Mouse (Mus musculus) forebrain, embryonic 16.5 days (tissue): ENCODE measurements around the gene Fam114a1. TPM values are rescaled to one million over a fixed set of nuclear protein-coding genes. Genes with fewer than 3 reads are reported as not detected.

ENCODE experiments used
- ATAC-seq: fragments of 200-750 bp; cut with Nextera tagmentation; 2 replicates; pipeline ENCODE4 v1.8.0; 2017; ENCODE audit warnings: mild to moderate bottlenecking, moderate library complexity
- H3K27ac ChIP-seq: fragments of 300-500 bp; sonication (generic); 2 replicates; pipeline ENCODE4 v1.5.1; 2014; ENCODE audit warnings: low read length, control low read depth
- H3K27me3 ChIP-seq: fragments of 300-500 bp; sonication (generic); replicated peaks from 2 replicates; pipeline ENCODE4 v1.6.1; 2014; ENCODE audit warnings: low read length; ENCODE audit not compliant: control insufficient read depth, insufficient read depth
- H3K36me3 ChIP-seq: fragments of 300-500 bp; sonication (generic); 2 replicates; pipeline ENCODE4 v1.6.1; 2014; ENCODE audit not compliant: control insufficient read depth, insufficient read depth
- H3K4me1 ChIP-seq: fragments of 300-500 bp; sonication (generic); replicated peaks from 2 replicates; pipeline ENCODE4 v1.6.1; 2014; ENCODE audit warnings: low read length; ENCODE audit not compliant: control insufficient read depth, insufficient read depth
- H3K4me2 ChIP-seq: fragments of 300-500 bp; sonication (generic); 2 replicates; pipeline ENCODE4 v1.6.1; 2014; ENCODE audit warnings: mild to moderate bottlenecking, low read length, control low read depth
- H3K4me3 ChIP-seq: fragments of 300-500 bp; sonication (generic); replicated peaks from 2 replicates; pipeline ENCODE4 v1.5.1; 2014; ENCODE audit warnings: mild to moderate bottlenecking, low read length, control low read depth
- H3K9ac ChIP-seq: fragments of 300-500 bp; sonication (generic); replicated peaks from 2 replicates; pipeline ENCODE4 v1.6.1; 2014; ENCODE audit warnings: low read depth, low read length, control low read depth
- H3K9me3 ChIP-seq: fragments of 300-500 bp; sonication (generic); 2 replicates; pipeline ENCODE4 v1.6.1; 2016; ENCODE audit warnings: low read length; ENCODE audit not compliant: control insufficient read depth
- WGBS: fragments of 180-500 bp; shearing (Covaris S2); extraction: QIAGEN DNeasy Blood & Tissue Kit; methylation state at CpG from one replicate; pipeline ENCODE4 v1.1.7; 2014; 5-methylcytosine and 5-hydroxymethylcytosine counted together
- polyA plus RNA-seq: library from polyadenylated mRNA; unstranded; fragments of >200 nt; fragmentation: Nextera tagmentation; extraction: Ambion mirVana; gene quantifications from 2 replicates; pipeline ENCODE4 v1.2.1, GENCODE M21; 2015

The Fam114a1 gene
- polyA plus RNA-seq, 1 experiment from 2014 or later, result 6.7 TPM

GRCm38 (mm10) chr5:64963271-64963670, 6.6 kb upstream of the Fam114a1 start:
- no peaks in the 10 kb centered on the region for H3K27me3 ChIP-seq
- no peaks in the 10 kb centered on the region for H3K9me3 ChIP-seq
- no peak overlapping the region for H3K4me3 ChIP-seq
- H3K36me3 ChIP-seq, result no peaks in the 10 kb centered on the region
- H3K9ac ChIP-seq, result no peak overlapping the region
- no peak for ATAC-seq
- WGBS, result 89% methylated on average over 5 of the region's 5 CpGs
- H3K4me2 ChIP-seq, result no peak overlapping the region
- H3K27ac ChIP-seq, result no peak overlapping the region
- H3K4me1 ChIP-seq, result no peaks in the 10 kb centered on the region

- H3K27me3 ChIP-seq, result no peaks in the 10 kb centered on the region
Measured at GRCm38 (mm10) chr5:64963735-64964134, 6.1 kb upstream of the Fam114a1 start.

GRCm38 (mm10) chr5:64968961-64969860, 660 bp upstream of the Fam114a1 start:
- Histone ChIP-seq H3K27me3 (no peaks in the 10 kb centered on the region), H3K4me2 (peak overlapping the region; percentile 97), H3K36me3 (no peaks in the 10 kb centered on the region), H3K4me3 (peak overlapping the region; percentile 62), H3K27ac (no peak overlapping the region), H3K9me3 (no peaks in the 10 kb centered on the region), H3K9ac (peak overlapping the region; percentile 65), H3K4me1 (peaks cover 9% of the 10 kb centered on the region)
- ATAC-seq, result peak; percentile 37; the same call in 1 of the 2 replicates
- WGBS, result 5% methylated on average over 14 of the region's 14 CpGs

More at GRCm38 (mm10) chr5:64963735-64964134, 6.1 kb upstream of the Fam114a1 start:
- 82% methylated on average over 3 of the region's 3 CpGs for WGBS
- no peak for ATAC-seq
- Histone ChIP-seq H3K27ac (no peak overlapping the region), H3K4me1 (no peaks in the 10 kb centered on the region), H3K4me2 (no peak overlapping the region), H3K4me3 (no peak overlapping the region), H3K36me3 (no peaks in the 10 kb centered on the region), H3K9ac (no peak overlapping the region), H3K9me3 (no peaks in the 10 kb centered on the region)

- no peak overlapping the region for H3K9ac ChIP-seq
- no peaks in the 10 kb centered on the region for H3K27me3 ChIP-seq
- 73% methylated on average over 5 of the region's 5 CpGs for WGBS
- H3K9me3 ChIP-seq, result no peaks in the 10 kb centered on the region
- H3K4me1 ChIP-seq, result peaks cover 4% of the 10 kb centered on the region; the same call in 1 of the 2 replicates
- no peak overlapping the region for H3K27ac ChIP-seq
- no peak overlapping the region for H3K4me3 ChIP-seq
- H3K36me3 ChIP-seq, result no peaks in the 10 kb centered on the region
- ATAC-seq, result no peak
- H3K4me2 ChIP-seq, result no peak overlapping the region
Measured at GRCm38 (mm10) chr5:64975121-64975520, 5.2 kb downstream of the Fam114a1 start.

- no peaks in the 10 kb centered on the region for H3K27me3 ChIP-seq
- H3K9me3 ChIP-seq, result no peaks in the 10 kb centered on the region
- no peak overlapping the region for H3K4me2 ChIP-seq
- no peak overlapping the region for H3K27ac ChIP-seq
- no peak for ATAC-seq
- no peak overlapping the region for H3K9ac ChIP-seq
- H3K4me3 ChIP-seq, result no peak overlapping the region
- 75% methylated on average over 8 of the region's 8 CpGs for WGBS
- no peaks in the 10 kb centered on the region for H3K4me1 ChIP-seq
- H3K36me3 ChIP-seq, result no peaks in the 10 kb centered on the region
Measured at GRCm38 (mm10) chr5:64977128-64977527, 7.3 kb downstream of the Fam114a1 start.

GRCm38 (mm10) chr5:64985971-64986370, 16.1 kb downstream of the Fam114a1 start:
- H3K27me3 ChIP-seq, result no peaks in the 10 kb centered on the region
- WGBS, result 86% methylated on average over 7 of the region's 7 CpGs
- no peak overlapping the region for H3K4me2 ChIP-seq
- no peak overlapping the region for H3K4me3 ChIP-seq
- H3K36me3 ChIP-seq, result no peaks in the 10 kb centered on the region
- H3K9ac ChIP-seq, result no peak overlapping the region
- no peak for ATAC-seq
- no peaks in the 10 kb centered on the region for H3K4me1 ChIP-seq
- H3K27ac ChIP-seq, result no peak overlapping the region
- no peaks in the 10 kb centered on the region for H3K9me3 ChIP-seq

GRCm38 (mm10) chr5:64989940-64990339, 20.1 kb downstream of the Fam114a1 start:
- Histone ChIP-seq H3K9ac (no peak overlapping the region), H3K4me1 (peaks cover 4% of the 10 kb centered on the region), H3K36me3 (no peaks in the 10 kb centered on the region), H3K27ac (no peak overlapping the region), H3K9me3 (no peaks in the 10 kb centered on the region), H3K4me3 (no peak overlapping the region), H3K27me3 (no peaks in the 10 kb centered on the region), H3K4me2 (no peak overlapping the region)
- WGBS, result 92% methylated on average over 1 of the region's 1 CpGs
- ATAC-seq, result no peak

- no peak for ATAC-seq
- H3K27ac ChIP-seq, result no peak overlapping the region
- peaks cover 4% of the 10 kb centered on the region for H3K4me1 ChIP-seq
- no peak overlapping the region for H3K4me2 ChIP-seq
- H3K27me3 ChIP-seq, result no peaks in the 10 kb centered on the region
- no peaks in the 10 kb centered on the region for H3K36me3 ChIP-seq
- 36% methylated on average over 8 of the region's 8 CpGs for WGBS
- H3K9me3 ChIP-seq, result no peaks in the 10 kb centered on the region
- no peak overlapping the region for H3K4me3 ChIP-seq
- no peak overlapping the region for H3K9ac ChIP-seq
Measured at GRCm38 (mm10) chr5:64992540-64992939, 22.7 kb downstream of the Fam114a1 start.

- no peak for ATAC-seq
- Histone ChIP-seq H3K4me2 (no peak overlapping the region), H3K9me3 (no peaks in the 10 kb centered on the region), H3K36me3 (no peaks in the 10 kb centered on the region), H3K9ac (no peak overlapping the region), H3K4me3 (no peak overlapping the region), H3K4me1 (peaks cover 4% of the 10 kb centered on the region), H3K27me3 (no peaks in the 10 kb centered on the region), H3K27ac (no peak overlapping the region)
- 98% methylated on average over 2 of the region's 2 CpGs for WGBS
Measured at GRCm38 (mm10) chr5:64995408-64995807, 25.5 kb downstream of the Fam114a1 start.
